Mouse (Mus musculus): ENCODE results near the gene Tbc1d13. TPM values are rescaled to one million over a fixed set of nuclear protein-coding genes. Genes with fewer than 3 reads are reported as not detected.
"Not testable (repeated sequence)": the region's sequence is repeated elsewhere in the genome, so short reads cannot be mapped to it uniquely, and the experiment has no call there.

Gene Tbc1d13
- polyA plus RNA-seq, 1 experiment from 2014 or later, result 6.4 TPM

DNA sequence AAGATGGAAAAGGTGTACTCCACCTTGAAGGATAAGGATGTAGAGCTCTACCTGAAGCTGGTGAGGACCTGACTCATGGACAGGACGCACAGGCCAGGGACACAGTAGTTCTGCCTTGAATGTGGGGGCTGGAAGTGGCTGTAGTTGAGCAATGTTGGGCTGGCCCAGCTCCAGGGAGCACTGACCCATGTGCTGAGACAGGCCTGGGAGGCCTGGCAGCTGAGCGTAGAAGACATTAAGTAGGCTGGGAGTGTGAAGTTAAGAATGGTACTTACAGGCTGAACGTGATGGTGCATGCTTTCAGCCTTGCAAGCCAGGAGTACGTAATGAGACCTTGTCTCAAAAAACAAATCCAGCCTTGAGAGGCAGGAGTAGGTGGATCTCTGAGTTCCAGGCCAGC lies 13.9 kb downstream of the Tbc1d13 start:
- Histone ChIP-seq H3K27ac (no peak overlapping the region), H3K4me1 (replicated peaks; ENCODE audit: insufficient read depth, low read length) (no peaks in the 10 kb centered on the region), H3K36me3 (ENCODE audit: insufficient read depth, low read length) (peaks cover 73% of the 10 kb centered on the region), H3K27me3 (ENCODE audit: insufficient read depth, low read length) (no peaks in the 10 kb centered on the region), H3K4me2 (ENCODE audit: low read length) (no peak overlapping the region), H3K4me3 (replicated peaks; ENCODE audit: low read depth, low read length) (no peak overlapping the region), H3K9ac (ENCODE audit: low read depth, low read length) (no peak overlapping the region), H3K9me3 (replicated peaks; ENCODE audit: low read length) (no peaks in the 10 kb centered on the region)
- no peak for DNase-seq (ENCODE audit: low spot score)
- WGBS, result 70% methylated on average over 4 of the region's 4 CpGs
- no peak for ATAC-seq (replicated peaks; ENCODE audit: low FRiP score, low read depth)
- no peak for TF ChIP-seq CTCF (IDR thresholded peaks at IDR 0.05; ENCODE audit: low read depth)

DNA sequence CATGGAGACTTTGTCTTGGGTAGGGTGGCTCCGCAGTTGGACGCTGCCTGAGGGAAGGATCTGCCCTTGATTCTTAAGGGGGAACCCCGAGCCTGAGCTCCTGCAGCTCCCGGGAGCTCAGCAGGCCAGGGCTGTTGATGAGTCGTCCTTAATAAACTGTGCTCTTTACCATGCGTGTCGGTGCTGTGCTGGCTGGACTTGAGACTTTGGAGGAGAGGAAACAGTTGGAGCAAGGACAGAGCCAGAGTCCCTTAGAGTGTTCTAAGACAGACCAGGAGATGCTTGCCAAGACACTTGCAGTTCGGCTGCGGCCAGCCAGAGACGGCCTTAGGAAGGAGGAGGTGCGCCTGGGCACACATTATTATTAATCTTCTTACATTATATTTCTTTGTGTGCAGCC lies 18.3 kb downstream of the Tbc1d13 start:
- H3K36me3 ChIP-seq (ENCODE audit: insufficient read depth, low read length), result peaks cover 42% of the 10 kb centered on the region
- no peaks in the 10 kb centered on the region for H3K27me3 ChIP-seq (ENCODE audit: insufficient read depth, low read length)
- H3K4me1 ChIP-seq (replicated peaks; ENCODE audit: insufficient read depth, low read length), result no peaks in the 10 kb centered on the region
- no peak overlapping the region for H3K27ac ChIP-seq
- DNase-seq (ENCODE audit: low spot score) (no peak), ATAC-seq (replicated peaks; ENCODE audit: low FRiP score, low read depth) (no peak; the same call in 1 of the 2 replicates)
- H3K4me3 ChIP-seq (replicated peaks; ENCODE audit: low read depth, low read length), result no peak overlapping the region
- no peak overlapping the region for H3K9ac ChIP-seq (ENCODE audit: low read depth, low read length)
- WGBS, result 83% methylated on average over 11 of the region's 11 CpGs
- TF ChIP-seq CTCF (IDR thresholded peaks at IDR 0.05; ENCODE audit: low read depth), result no peak
- H3K4me2 ChIP-seq (ENCODE audit: low read length), result no peak overlapping the region
- H3K9me3 ChIP-seq (replicated peaks; ENCODE audit: low read length), result no peaks in the 10 kb centered on the region

DNA sequence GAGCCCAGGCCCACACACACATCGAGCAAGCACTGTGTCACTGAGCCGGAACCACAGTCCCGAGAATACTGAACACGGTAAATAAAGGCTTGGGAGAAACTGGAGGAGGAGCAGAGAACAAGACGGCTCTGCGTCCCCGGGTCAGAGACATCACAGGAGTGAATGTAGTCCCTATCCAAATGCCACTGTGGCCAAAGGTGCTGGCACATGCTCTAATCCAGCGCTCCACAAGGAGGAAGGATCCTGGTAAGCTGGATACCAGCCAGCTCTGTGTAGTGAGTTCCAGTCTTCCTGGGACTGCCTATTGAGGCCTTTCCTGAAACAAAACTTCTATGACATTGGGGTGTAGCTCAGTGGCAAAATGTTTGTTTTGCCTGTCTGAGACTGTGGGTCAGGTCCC lies 19.1 kb downstream of the Tbc1d13 start:
- Histone ChIP-seq H3K27me3 (ENCODE audit: insufficient read depth, low read length) (no peaks in the 10 kb centered on the region), H3K4me2 (ENCODE audit: low read length) (no peak overlapping the region), H3K4me3 (replicated peaks; ENCODE audit: low read depth, low read length) (no peak overlapping the region), H3K36me3 (ENCODE audit: insufficient read depth, low read length) (peaks cover 34% of the 10 kb centered on the region), H3K4me1 (replicated peaks; ENCODE audit: insufficient read depth, low read length) (no peaks in the 10 kb centered on the region), H3K9me3 (replicated peaks; ENCODE audit: low read length) (no peaks in the 10 kb centered on the region), H3K9ac (ENCODE audit: low read depth, low read length) (no peak overlapping the region), H3K27ac (no peak overlapping the region)
- DNase-seq (ENCODE audit: low spot score) (no peak), ATAC-seq (replicated peaks; ENCODE audit: low FRiP score, low read depth) (peak; percentile 27; the same call in 1 of the 2 replicates)
- 50% methylated on average over 8 of the region's 8 CpGs for WGBS
- no peak for TF ChIP-seq CTCF (IDR thresholded peaks at IDR 0.05; ENCODE audit: low read depth)

DNA sequence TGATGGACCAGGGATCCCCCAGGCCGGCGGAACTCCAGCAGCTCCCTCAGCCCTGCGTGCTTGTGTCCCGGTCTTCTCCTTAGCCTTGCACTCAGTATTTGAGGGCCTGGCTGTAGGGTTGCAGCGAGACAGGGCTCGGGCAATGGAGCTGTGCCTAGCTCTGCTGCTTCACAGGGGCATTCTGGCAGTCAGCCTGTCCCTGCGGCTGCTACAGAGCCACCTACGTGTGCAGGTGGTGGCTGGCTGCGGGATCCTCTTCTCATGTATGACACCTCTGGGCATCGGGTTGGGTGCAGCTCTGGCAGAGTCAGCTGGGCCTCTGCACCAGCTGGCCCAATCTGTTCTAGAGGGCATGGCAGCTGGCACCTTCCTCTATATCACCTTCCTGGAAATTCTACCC lies 26.3 kb downstream of the Tbc1d13 start:
- H3K4me1 ChIP-seq (replicated peaks; ENCODE audit: insufficient read depth, low read length); H3K27me3 ChIP-seq (ENCODE audit: insufficient read depth, low read length); ATAC-seq (replicated peaks; ENCODE audit: low FRiP score, low read depth); H3K36me3 ChIP-seq (ENCODE audit: insufficient read depth, low read length); H3K4me3 ChIP-seq (replicated peaks; ENCODE audit: low read depth, low read length); H3K9ac ChIP-seq (ENCODE audit: low read depth, low read length); H3K9me3 ChIP-seq (replicated peaks; ENCODE audit: low read length); H3K4me2 ChIP-seq (ENCODE audit: low read length); DNase-seq (ENCODE audit: low spot score); H3K27ac ChIP-seq: not testable (repeated sequence)
- 86% methylated on average over 7 of the region's 10 CpGs for WGBS

DNA sequence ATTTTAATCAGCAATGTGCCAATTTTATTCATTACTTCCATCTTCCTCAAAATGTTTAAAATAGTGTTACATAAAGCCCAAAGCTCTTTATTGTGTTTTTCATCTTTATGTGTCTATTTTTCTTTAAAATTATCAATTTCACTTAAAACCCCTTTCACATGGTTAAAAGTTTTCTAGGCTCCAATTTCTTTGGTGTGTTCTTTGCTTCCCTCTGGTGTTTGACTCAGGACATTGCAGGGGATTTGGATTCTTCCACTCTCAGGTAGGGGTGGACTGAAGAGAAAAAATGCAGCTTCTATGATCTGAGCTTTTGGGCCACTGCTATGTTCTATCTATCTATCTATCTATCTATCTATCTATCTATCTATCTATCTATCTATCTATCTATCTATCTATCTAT lies 28.3 kb downstream of the Tbc1d13 start:
- Histone ChIP-seq H3K9me3 (replicated peaks; ENCODE audit: low read length) (no peaks in the 10 kb centered on the region), H3K4me1 (replicated peaks; ENCODE audit: insufficient read depth, low read length) (no peaks in the 10 kb centered on the region), H3K36me3 (ENCODE audit: insufficient read depth, low read length) (no peaks in the 10 kb centered on the region), H3K4me3 (replicated peaks; ENCODE audit: low read depth, low read length) (no peak overlapping the region), H3K9ac (ENCODE audit: low read depth, low read length) (no peak overlapping the region), H3K4me2 (ENCODE audit: low read length) (no peak overlapping the region), H3K27me3 (ENCODE audit: insufficient read depth, low read length) (no peaks in the 10 kb centered on the region), H3K27ac (no peak overlapping the region)
- peak; percentile 82 for DNase-seq (ENCODE audit: low spot score)
- TF ChIP-seq CTCF (IDR thresholded peaks at IDR 0.05; ENCODE audit: low read depth), result peak; percentile 85
- ATAC-seq (replicated peaks; ENCODE audit: low FRiP score, low read depth), result no peak

DNA sequence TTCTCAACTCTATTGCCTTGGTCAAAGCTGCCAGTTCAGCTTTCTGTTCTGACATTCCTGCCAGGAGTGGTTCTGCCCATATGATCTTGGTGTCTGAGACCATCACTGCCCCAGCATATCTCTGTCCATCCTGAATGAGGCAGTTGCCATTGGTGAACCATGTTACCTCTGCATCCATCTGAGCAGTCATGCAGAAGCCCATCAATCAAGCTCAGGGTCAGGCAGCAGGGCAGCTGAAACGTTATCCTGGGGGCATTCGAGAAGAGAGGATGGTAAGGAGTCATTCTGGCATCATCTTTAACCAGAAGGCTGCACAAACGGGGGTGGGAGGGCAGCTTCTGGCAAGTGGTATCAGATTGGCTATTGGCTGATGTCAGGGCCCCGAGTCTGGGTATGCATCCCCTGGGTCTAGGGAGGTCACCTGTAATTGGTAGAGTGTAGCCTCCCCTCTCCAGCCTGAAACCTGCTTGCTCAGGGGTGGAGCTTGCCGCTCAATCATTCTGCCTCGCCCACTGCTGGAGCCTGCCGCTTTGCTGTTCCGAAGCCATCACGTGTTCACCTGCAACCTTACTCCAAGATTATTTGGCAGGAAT lies 30.9 kb downstream of the Tbc1d13 start:
- H3K4me3 ChIP-seq (replicated peaks; ENCODE audit: low read depth, low read length), result no peak overlapping the region
- TF ChIP-seq CTCF (IDR thresholded peaks at IDR 0.05; ENCODE audit: low read depth), result no peak
- H3K9ac ChIP-seq (ENCODE audit: low read depth, low read length), result no peak overlapping the region
- H3K27ac ChIP-seq, result no peak overlapping the region
- H3K36me3 ChIP-seq (ENCODE audit: insufficient read depth, low read length), result no peaks in the 10 kb centered on the region
- DNase-seq (ENCODE audit: low spot score), result peak; percentile 45
- no peaks in the 10 kb centered on the region for H3K27me3 ChIP-seq (ENCODE audit: insufficient read depth, low read length)
- H3K4me1 ChIP-seq (replicated peaks; ENCODE audit: insufficient read depth, low read length), result no peaks in the 10 kb centered on the region
- WGBS, result 33% methylated on average over 9 of the region's 9 CpGs
- no peaks in the 10 kb centered on the region for H3K9me3 ChIP-seq (replicated peaks; ENCODE audit: low read length)
- ATAC-seq (replicated peaks; ENCODE audit: low FRiP score, low read depth), result 0 out of 2 replicates have a peak, but pooled peaks have one; percentile 45
- H3K4me2 ChIP-seq (ENCODE audit: low read length), result no peak overlapping the region

DNA sequence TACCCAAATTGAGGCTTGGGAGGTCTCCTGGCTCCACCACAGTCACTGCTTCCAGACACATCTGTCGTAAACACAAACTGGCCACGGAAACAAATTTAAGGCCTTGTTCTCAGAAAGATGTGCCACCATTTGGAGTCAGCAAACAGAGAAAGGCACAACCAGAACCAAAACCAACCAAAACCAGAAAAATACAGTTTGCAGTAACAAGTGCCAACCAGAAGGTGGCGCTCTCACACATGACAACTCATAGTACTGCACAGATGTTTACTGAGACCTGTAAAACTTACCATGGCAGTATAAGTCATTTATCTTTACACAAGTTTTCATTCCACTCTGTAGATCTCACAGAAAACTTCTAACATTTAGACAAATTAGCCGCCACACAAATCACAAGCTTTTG lies 33.1 kb downstream of the Tbc1d13 start:
- no peak for ATAC-seq (replicated peaks; ENCODE audit: low FRiP score, low read depth)

More for the DNA sequence above, 33.1 kb downstream of the Tbc1d13 start:
- TF ChIP-seq CTCF (IDR thresholded peaks at IDR 0.05; ENCODE audit: low read depth), result peak; percentile 50
- Histone ChIP-seq H3K4me3 (replicated peaks; ENCODE audit: low read depth, low read length) (no peak overlapping the region), H3K9ac (ENCODE audit: low read depth, low read length) (no peak overlapping the region), H3K4me1 (replicated peaks; ENCODE audit: insufficient read depth, low read length) (no peaks in the 10 kb centered on the region; the same call in 1 of the 2 replicates), H3K27ac (no peak overlapping the region), H3K36me3 (ENCODE audit: insufficient read depth, low read length) (no peaks in the 10 kb centered on the region), H3K27me3 (ENCODE audit: insufficient read depth, low read length) (no peaks in the 10 kb centered on the region), H3K4me2 (ENCODE audit: low read length) (no peak overlapping the region), H3K9me3 (replicated peaks; ENCODE audit: low read length) (no peaks in the 10 kb centered on the region)
- 63% methylated on average over 4 of the region's 4 CpGs for WGBS
- no peak for DNase-seq (ENCODE audit: low spot score)
